Mouse (Mus musculus): ENCODE data around the gene Acp4. TPM values are rescaled to one million over a fixed set of nuclear protein-coding genes. Genes with fewer than 3 reads are reported as not detected.
"Not testable (repeated sequence)": the region's sequence is repeated elsewhere in the genome, so short reads cannot be mapped to it uniquely, and the experiment has no call there.

Gene Acp4
- total RNA-seq, 2 experiments from 2014 or later = not detected

GRCm38 (mm10) chr7:44215645-44216044 lies 41.5 kb downstream of the Acp4 start, which contains the start of gene Klk1b5:
Klk1b5 (plus strand) TSS chr7:44215945.
- no peak for TF ChIP-seq CTCF (conservative IDR thresholded peaks at IDR 0.05)
- Histone ChIP-seq H3K27ac (no peak within 1 kb of the TSS), H3K4me3 (no peak within 1 kb of the TSS)
- DNase-seq (ENCODE audit: low spot score in 2 of 2) = no peak

- no peak overlapping the region for H3K27ac ChIP-seq
- DNase-seq (ENCODE audit: low spot score in 2 of 2) = no peak
- H3K4me3 ChIP-seq = no peak overlapping the region
- TF ChIP-seq CTCF (conservative IDR thresholded peaks at IDR 0.05) = no peak
Observed at GRCm38 (mm10) chr7:44208307-44208706, 48.9 kb downstream of the Acp4 start.

- not testable (repeated sequence) for H3K27ac ChIP-seq; H3K4me3 ChIP-seq; DNase-seq (ENCODE audit: low spot score in 2 of 2)
Observed at GRCm38 (mm10) chr7:44207135-44207534, 50.0 kb downstream of the Acp4 start, which contains the start of gene Klk1b4. Klk1b4 (plus strand) TSS chr7:44207435.

Other genes with a start within 250 kb of the Acp4 start
- not detected for gene Klk1b26, start 245.2 kb downstream of the Acp4 start, total RNA-seq (2021)
- not detected for gene Klk1b27, start 205.1 kb downstream of the Acp4 start, total RNA-seq (2021)
- gene Klk1b21, start 155.1 kb downstream of the Acp4 start, total RNA-seq (2021) = not detected
- gene Klk1b22, start 144.7 kb downstream of the Acp4 start, total RNA-seq (2021) = not detected
- not detected for gene Klk1b16, start 120.6 kb downstream of the Acp4 start, total RNA-seq (2021)
- not detected for gene Klk1b24, start 69.1 kb downstream of the Acp4 start, total RNA-seq (2021)
- gene Klk1b3, start 59.2 kb downstream of the Acp4 start, total RNA-seq (2021) = not detected
- not detected for gene Klk1b4, start 49.9 kb downstream of the Acp4 start, total RNA-seq (2021)
- not detected for gene Klk1b5, start 41.4 kb downstream of the Acp4 start, total RNA-seq (2021)
- gene Klk1, start 32.0 kb downstream of the Acp4 start, total RNA-seq (2021) = not detected
- gene Gm36864, start 21.2 kb downstream of the Acp4 start, total RNA-seq (2021) = not detected
- under 1 TPM; 0.79 to 0.92 TPM for gene 1700028J19Rik, start 10.7 kb downstream of the Acp4 start, total RNA-seq (2021)
- 10 to 100 TPM; 87.8 to 90.3 TPM for gene 2410002F23Rik, start 10.7 kb downstream of the Acp4 start, total RNA-seq (2021)
- not detected for gene Gm15517, start 4.1 kb upstream of the Acp4 start, total RNA-seq (2021)
- gene Clec11a, start 49.5 kb upstream of the Acp4 start, total RNA-seq (2021) = 1 to 10 TPM; 3.0 to 3.5 TPM
- gene Shank1, start 52.9 kb upstream of the Acp4 start, total RNA-seq (2021) = 100 to 1,000 TPM; 647 to 698 TPM
- gene Syt3, start 126.7 kb upstream of the Acp4 start, total RNA-seq (2021) = 10 to 100 TPM; 89.4 to 95.9 TPM
- 1 to 10 TPM; 3.0 to 3.3 TPM for gene 1700008O03Rik, start 128.4 kb upstream of the Acp4 start, total RNA-seq (2021)
- gene Lrrc4b, start 171.6 kb upstream of the Acp4 start, total RNA-seq (2021) = 100 to 1,000 TPM; 318 to 334 TPM
- gene Aspdh, start 208.0 kb upstream of the Acp4 start, total RNA-seq (2021) = 10 to 100 TPM; 12.2 to 18.1 TPM
- gene Josd2, start 210.6 kb upstream of the Acp4 start, total RNA-seq (2021) = 10 to 100 TPM; 91.3 to 92.0 TPM
- 100 to 1,000 TPM; 210 to 220 TPM for gene Emc10, start 239.2 kb upstream of the Acp4 start, total RNA-seq (2021)
- 10 to 100 TPM; 19.3 to 23.4 TPM for gene Fam71e1, start 239.2 kb upstream of the Acp4 start, total RNA-seq (2021)

Measured in layer of hippocampus, adult 2 months (tissue).